Mouse (Mus musculus): ENCODE measurements around the gene Plekhh3. TPM values are rescaled to one million over a fixed set of nuclear protein-coding genes. Genes with fewer than 3 reads are reported as not detected.

Gene Plekhh3
- polyA plus RNA-seq, 1 experiment from 2014 or later: 12.8 TPM

GRCm38 (mm10) chr11:101178061-101179058 lies 7.2 kb upstream of the Plekhh3 start:
- WGBS: 61% methylated on average over 36 of the region's 36 CpGs
- peaks cover 22% of the 10 kb centered on the region for H3K27me3 ChIP-seq (ENCODE audit: control insufficient read depth, insufficient read depth, low read length)
- no peak for ATAC-seq (ENCODE audit: insufficient number of reproducible peaks, insufficient read depth, low FRiP score, low read depth)
- no peaks in the 10 kb centered on the region for H3K9me3 ChIP-seq (ENCODE audit: control insufficient read depth, low read length)
- no peaks in the 10 kb centered on the region for H3K36me3 ChIP-seq (ENCODE audit: control insufficient read depth, insufficient read depth, low read length)
- H3K9ac ChIP-seq (ENCODE audit: low read length): no peak overlapping the region
- H3K27ac ChIP-seq (replicated peaks in 1 of 2; ENCODE audit: control insufficient read depth in 1 of 2, insufficient read depth in 1 of 2, low read depth in 2 of 2, low read length in 2 of 2): no peak overlapping the region
- H3K4me2 ChIP-seq (ENCODE audit: low read length): no peak overlapping the region
- H3K4me3 ChIP-seq (ENCODE audit: control insufficient read depth in 1 of 2, insufficient read depth in 1 of 2, low read depth in 1 of 2, low read length in 2 of 2): no peak overlapping the region
- H3K4me1 ChIP-seq (ENCODE audit: control insufficient read depth in 2 of 2, insufficient read depth in 2 of 2, low read length in 2 of 2): peaks cover 20 to 31% of the 10 kb centered on the region in 2 experiments

- Histone ChIP-seq H3K4me3 (ENCODE audit: control insufficient read depth in 1 of 2, insufficient read depth in 1 of 2, low read depth in 1 of 2, low read length in 2 of 2) (no peak overlapping the region), H3K9me3 (ENCODE audit: control insufficient read depth, low read length) (no peaks in the 10 kb centered on the region), H3K4me2 (ENCODE audit: low read length) (peak overlapping the region; percentile 98), H3K27me3 (ENCODE audit: control insufficient read depth, insufficient read depth, low read length) (peaks cover 22% of the 10 kb centered on the region), H3K4me1 (ENCODE audit: control insufficient read depth in 2 of 2, insufficient read depth in 2 of 2, low read length in 2 of 2) (peaks cover 27 to 42% of the 10 kb centered on the region in 2 experiments), H3K27ac (replicated peaks in 1 of 2; ENCODE audit: control insufficient read depth in 1 of 2, insufficient read depth in 1 of 2, low read depth in 2 of 2, low read length in 2 of 2) (no peak overlapping the region), H3K36me3 (ENCODE audit: control insufficient read depth, insufficient read depth, low read length) (no peaks in the 10 kb centered on the region), H3K9ac (ENCODE audit: low read length) (no peak overlapping the region)
- 31% methylated on average over 22 of the region's 22 CpGs for WGBS
- no peak for ATAC-seq (ENCODE audit: insufficient number of reproducible peaks, insufficient read depth, low FRiP score, low read depth)
Measured at GRCm38 (mm10) chr11:101176933-101177773, 6.0 kb upstream of the Plekhh3 start.

GRCm38 (mm10) chr11:101176117-101176691 lies 5.1 kb upstream of the Plekhh3 start:
- H3K36me3 ChIP-seq (ENCODE audit: control insufficient read depth, insufficient read depth, low read length): no peaks in the 10 kb centered on the region
- peaks cover 27 to 46% of the 10 kb centered on the region in 2 experiments for H3K4me1 ChIP-seq (ENCODE audit: control insufficient read depth in 2 of 2, insufficient read depth in 2 of 2, low read length in 2 of 2)
- H3K27me3 ChIP-seq (ENCODE audit: control insufficient read depth, insufficient read depth, low read length): peaks cover 22% of the 10 kb centered on the region
- peak overlapping the region; percentile 98 for H3K4me2 ChIP-seq (ENCODE audit: low read length)
- WGBS: under 1% methylated on average over 25 of the region's 25 CpGs
- ATAC-seq (ENCODE audit: insufficient number of reproducible peaks, insufficient read depth, low FRiP score, low read depth): no peak
- peak overlapping the region; percentile 29 to 31 for H3K4me3 ChIP-seq (ENCODE audit: control insufficient read depth in 1 of 2, insufficient read depth in 1 of 2, low read depth in 1 of 2, low read length in 2 of 2)
- peak overlapping the region; percentile 56; the same call in 1 of the 2 replicates for H3K9ac ChIP-seq (ENCODE audit: low read length)
- no peak overlapping the region for H3K27ac ChIP-seq (replicated peaks in 1 of 2; ENCODE audit: control insufficient read depth in 1 of 2, insufficient read depth in 1 of 2, low read depth in 2 of 2, low read length in 2 of 2)
- no peaks in the 10 kb centered on the region for H3K9me3 ChIP-seq (ENCODE audit: control insufficient read depth, low read length)

- Histone ChIP-seq H3K4me2 (ENCODE audit: low read length) (peak overlapping the region; percentile 98), H3K36me3 (ENCODE audit: control insufficient read depth, insufficient read depth, low read length) (no peaks in the 10 kb centered on the region), H3K27ac (replicated peaks in 1 of 2; ENCODE audit: control insufficient read depth in 1 of 2, insufficient read depth in 1 of 2, low read depth in 2 of 2, low read length in 2 of 2) (no peak overlapping the region), H3K4me1 (ENCODE audit: control insufficient read depth in 2 of 2, insufficient read depth in 2 of 2, low read length in 2 of 2) (peaks cover 27 to 46% of the 10 kb centered on the region in 2 experiments), H3K4me3 (ENCODE audit: control insufficient read depth in 1 of 2, insufficient read depth in 1 of 2, low read depth in 1 of 2, low read length in 2 of 2) (peak overlapping the region; percentile 29 to 31), H3K9ac (ENCODE audit: low read length) (peak overlapping the region; percentile 41; the same call in 1 of the 2 replicates), H3K27me3 (ENCODE audit: control insufficient read depth, insufficient read depth, low read length) (peaks cover 22% of the 10 kb centered on the region), H3K9me3 (ENCODE audit: control insufficient read depth, low read length) (no peaks in the 10 kb centered on the region)
- WGBS: 12% methylated on average over 11 of the region's 11 CpGs
- ATAC-seq (ENCODE audit: insufficient number of reproducible peaks, insufficient read depth, low FRiP score, low read depth): no peak
Measured at GRCm38 (mm10) chr11:101175636-101176116, 4.5 kb upstream of the Plekhh3 start.

GRCm38 (mm10) chr11:101174851-101175628 lies 3.9 kb upstream of the Plekhh3 start, which contains the start of gene Ccr10:
Gene Ccr10, minus strand, starts transcription at chr11:101175443.
- no peak for ATAC-seq (ENCODE audit: insufficient number of reproducible peaks, insufficient read depth, low FRiP score, low read depth)
- WGBS: 27% methylated on average over 14 of the region's 14 CpGs
- Histone ChIP-seq H3K4me3 (ENCODE audit: control insufficient read depth in 1 of 2, insufficient read depth in 1 of 2, low read depth in 1 of 2, low read length in 2 of 2) (peak within 1 kb of the TSS; percentile 32 to 48), H3K9ac (ENCODE audit: low read length) (peak within 1 kb of the TSS; percentile 69; the same call in 1 of the 2 replicates), H3K4me1 (ENCODE audit: control insufficient read depth in 2 of 2, insufficient read depth in 2 of 2, low read length in 2 of 2) (peaks cover 27 to 49% of the 10 kb centered on the region in 2 experiments), H3K4me2 (ENCODE audit: low read length) (peak within 1 kb of the TSS; percentile 98), H3K27me3 (ENCODE audit: control insufficient read depth, insufficient read depth, low read length) (peaks cover 22% of the 10 kb centered on the region), H3K36me3 (ENCODE audit: control insufficient read depth, insufficient read depth, low read length) (no peaks in the 10 kb centered on the region), H3K9me3 (ENCODE audit: control insufficient read depth, low read length) (no peaks in the 10 kb centered on the region), H3K27ac (replicated peaks in 1 of 2; ENCODE audit: control insufficient read depth in 1 of 2, insufficient read depth in 1 of 2, low read depth in 2 of 2, low read length in 2 of 2) (no peak within 1 kb of the TSS; a peak in 1 of 4 replicates)

- peaks cover 22% of the 10 kb centered on the region for H3K27me3 ChIP-seq (ENCODE audit: control insufficient read depth, insufficient read depth, low read length)
- H3K27ac ChIP-seq (replicated peaks in 1 of 2; ENCODE audit: control insufficient read depth in 1 of 2, insufficient read depth in 1 of 2, low read depth in 2 of 2, low read length in 2 of 2): no peak overlapping the region; a peak in 1 of 4 replicates
- ATAC-seq (ENCODE audit: insufficient number of reproducible peaks, insufficient read depth, low FRiP score, low read depth): no peak
- H3K9me3 ChIP-seq (ENCODE audit: control insufficient read depth, low read length): no peaks in the 10 kb centered on the region
- peak overlapping the region; percentile 98 for H3K4me2 ChIP-seq (ENCODE audit: low read length)
- H3K4me1 ChIP-seq (ENCODE audit: control insufficient read depth in 2 of 2, insufficient read depth in 2 of 2, low read length in 2 of 2): peaks cover 28 to 56% of the 10 kb centered on the region in 2 experiments
- H3K36me3 ChIP-seq (ENCODE audit: control insufficient read depth, insufficient read depth, low read length): no peaks in the 10 kb centered on the region
- 43% methylated on average over 9 of the region's 9 CpGs for WGBS
- peak overlapping the region; percentile 69; the same call in 1 of the 2 replicates for H3K9ac ChIP-seq (ENCODE audit: low read length)
- peak overlapping the region; percentile 32 to 48 for H3K4me3 ChIP-seq (ENCODE audit: control insufficient read depth in 1 of 2, insufficient read depth in 1 of 2, low read depth in 1 of 2, low read length in 2 of 2)
Measured at GRCm38 (mm10) chr11:101174389-101174745, 3.2 kb upstream of the Plekhh3 start.
